Mouse (Mus musculus) T-helper 17 cell (primary cell): ENCODE data around the gene Atp13a3.

Experiments
- in situ Hi-C, 2 experiments: fragments of 300-600 bp; cut with MboI, MseI; formaldehyde crosslinking; loops; 1 replicate in 1 of 2; 2 replicates in 1 of 2; pipeline ENCODE4 v1.15.1; 2025; ENCODE audit warnings: high pct_unique_total_duplicates in 2 of 2

The Atp13a3 gene

DNA sequence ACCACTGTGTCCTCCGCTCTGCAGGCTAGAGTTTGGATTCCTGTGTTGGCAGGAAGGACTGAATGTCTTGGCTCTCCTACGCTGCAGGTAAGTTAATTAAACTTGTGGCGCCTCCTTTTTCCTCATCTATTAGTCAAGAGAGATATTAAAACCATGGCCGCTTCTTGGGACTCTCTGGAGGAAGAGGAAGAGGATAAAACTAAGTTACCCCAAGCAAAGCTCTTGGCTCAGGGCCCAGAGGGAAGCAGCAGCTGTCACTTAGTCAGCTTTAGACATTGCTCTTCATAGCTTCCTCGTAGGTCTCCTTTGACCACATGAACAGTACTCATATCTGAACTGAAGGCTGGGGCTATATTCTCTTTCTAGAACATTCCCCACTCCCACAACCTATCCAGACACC is 10.5 kb upstream of the Atp13a3 start:
- in situ Hi-C loops: no loop called here

DNA sequence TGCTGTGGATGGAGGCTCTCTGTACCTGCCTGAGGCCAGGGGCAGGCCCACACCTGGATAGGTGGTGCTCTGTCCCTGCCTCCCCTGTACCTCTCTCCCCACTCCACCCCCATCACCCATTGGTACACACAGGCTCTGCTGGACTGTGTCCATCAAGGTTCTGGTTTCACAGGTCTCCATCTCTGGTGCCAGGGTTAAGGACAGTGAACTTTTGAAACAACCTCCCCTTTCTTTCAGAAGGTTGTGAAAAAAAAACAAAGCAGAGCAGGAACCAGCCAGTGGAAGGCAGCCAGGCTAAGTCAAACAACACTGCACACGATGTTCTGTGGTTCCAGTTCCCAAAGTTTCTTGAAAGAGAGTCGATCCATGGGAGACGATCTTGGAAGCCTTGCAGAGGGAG is 6.9 kb upstream of the Atp13a3 start:
- in situ Hi-C loops: no loop called here

DNA sequence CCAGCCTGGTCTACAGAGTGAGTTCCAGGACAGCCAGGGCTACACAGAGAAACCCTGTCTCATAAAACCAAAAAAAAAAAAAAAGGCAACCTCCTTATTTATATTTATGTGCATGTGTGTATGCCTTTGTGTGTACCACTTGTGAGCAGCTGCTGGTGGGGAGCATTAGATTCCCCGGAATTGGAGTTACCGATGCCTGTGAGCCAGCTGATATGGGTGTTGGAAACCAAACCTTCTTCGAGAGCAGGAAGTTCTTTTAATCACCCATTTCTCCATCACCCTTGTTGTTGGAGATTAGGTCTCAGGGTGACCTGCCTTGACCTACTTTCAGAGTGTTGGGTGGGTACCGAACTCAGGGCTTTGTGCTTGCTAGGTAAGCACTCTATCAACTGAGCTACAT is 5.1 kb upstream of the Atp13a3 start:
- in situ Hi-C loops: no loop called here

DNA sequence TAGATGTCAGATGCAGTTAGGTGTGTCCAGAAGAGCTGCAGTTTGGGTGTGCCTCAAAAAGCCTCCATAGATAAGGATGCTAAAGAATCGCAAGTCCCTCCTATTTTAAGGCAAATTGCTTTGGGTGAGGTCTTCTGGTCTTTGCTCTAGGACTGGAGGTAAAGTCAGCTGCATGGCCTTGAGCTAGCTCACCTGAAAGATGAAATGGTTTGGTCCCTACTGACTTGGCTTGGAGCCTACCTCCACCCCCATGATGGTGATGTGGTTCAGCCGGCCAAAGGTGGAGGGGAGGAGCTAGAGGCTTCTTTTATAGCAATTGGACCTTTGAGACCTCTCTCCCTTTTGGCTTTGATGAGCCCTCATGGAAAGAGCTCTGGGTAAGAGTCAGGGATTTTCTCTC is 1.7 kb upstream of the Atp13a3 start:
- in situ Hi-C loops: no loop called here

DNA sequence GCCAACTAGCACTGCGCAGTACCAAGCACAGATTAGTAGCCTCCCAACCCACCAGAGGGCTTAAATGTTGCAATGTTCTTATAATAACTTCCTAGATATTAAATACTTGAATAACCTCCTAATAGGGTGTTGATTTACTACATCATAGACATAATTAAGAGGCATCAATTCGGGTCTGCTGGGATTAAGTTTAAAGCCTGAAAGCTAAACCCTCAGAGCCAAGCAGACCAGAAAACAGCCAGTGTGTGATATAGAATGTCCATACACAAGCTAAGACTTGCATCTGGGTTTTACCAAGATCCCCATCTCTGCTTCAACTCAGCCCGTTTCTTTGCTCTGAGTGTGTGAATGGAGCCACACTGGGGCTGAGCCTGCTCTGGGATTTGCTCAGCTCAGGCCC is 2.2 kb downstream of the Atp13a3 start:
- in situ Hi-C loops: no loop called here

DNA sequence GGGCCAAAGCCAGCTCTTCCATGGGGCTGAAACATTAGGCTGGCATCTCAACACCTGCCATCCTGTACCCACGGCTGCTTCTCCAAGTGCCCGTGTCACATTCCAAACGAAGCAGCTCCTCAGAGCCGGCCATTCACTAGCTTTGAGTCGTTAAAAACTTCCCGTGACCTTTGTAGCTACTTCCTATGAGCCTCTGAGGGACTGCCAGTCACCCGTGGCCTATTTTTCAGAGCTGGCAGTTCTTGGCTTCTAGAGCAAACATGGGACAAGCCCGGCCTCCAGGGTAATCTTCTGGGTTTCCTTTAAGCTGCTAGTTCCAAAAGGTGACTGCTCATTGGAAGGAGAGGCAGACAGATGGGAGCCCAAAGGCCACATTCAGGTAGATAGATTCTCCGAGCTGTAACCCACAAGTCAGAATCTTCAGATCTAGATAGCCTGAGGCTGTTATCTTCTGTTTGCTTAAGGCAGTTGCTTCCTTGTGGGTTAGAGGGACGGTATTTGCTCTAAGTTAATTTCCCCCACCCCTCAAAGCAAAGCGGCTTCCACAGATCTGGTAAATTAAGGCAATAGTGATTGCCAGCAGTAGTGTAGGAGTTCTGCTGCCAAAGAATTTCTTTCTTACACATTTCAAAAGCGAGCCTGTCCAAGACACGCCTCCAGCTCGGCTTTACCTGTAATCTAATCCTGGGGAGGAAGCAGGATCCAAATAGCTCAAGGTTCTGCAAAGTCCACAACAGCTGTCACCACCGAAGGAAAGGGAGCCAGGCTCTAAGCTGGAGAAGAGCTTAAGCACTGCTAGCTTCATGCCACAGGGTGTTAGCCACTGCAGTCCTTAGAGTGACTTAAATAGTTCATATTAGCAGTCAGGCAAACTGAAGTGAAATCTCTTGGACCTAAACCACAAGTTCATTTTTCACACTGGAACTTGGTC is 8.4 kb downstream of the Atp13a3 start:
- in situ Hi-C loops: no loop called here

DNA sequence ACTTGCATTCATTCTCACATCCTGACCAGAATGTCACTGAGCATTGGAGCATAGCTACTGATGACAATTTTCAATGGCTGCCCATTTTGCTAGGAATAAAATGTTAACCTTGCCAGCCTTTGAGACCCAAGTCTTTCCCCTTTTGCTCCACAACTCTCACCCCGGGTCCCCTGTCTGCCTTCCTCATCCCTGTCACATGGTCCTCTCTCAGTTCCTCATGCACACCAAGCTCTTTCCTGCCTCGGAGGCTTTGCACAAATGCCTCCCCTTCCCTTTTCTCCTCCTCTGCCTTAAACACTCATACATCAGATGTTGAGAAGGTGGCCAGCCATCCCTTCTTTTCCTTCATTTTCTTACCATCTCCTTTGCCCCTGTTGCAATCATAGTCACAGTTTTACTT is 10.6 kb downstream of the Atp13a3 start:
- in situ Hi-C loops: no loop called here

DNA sequence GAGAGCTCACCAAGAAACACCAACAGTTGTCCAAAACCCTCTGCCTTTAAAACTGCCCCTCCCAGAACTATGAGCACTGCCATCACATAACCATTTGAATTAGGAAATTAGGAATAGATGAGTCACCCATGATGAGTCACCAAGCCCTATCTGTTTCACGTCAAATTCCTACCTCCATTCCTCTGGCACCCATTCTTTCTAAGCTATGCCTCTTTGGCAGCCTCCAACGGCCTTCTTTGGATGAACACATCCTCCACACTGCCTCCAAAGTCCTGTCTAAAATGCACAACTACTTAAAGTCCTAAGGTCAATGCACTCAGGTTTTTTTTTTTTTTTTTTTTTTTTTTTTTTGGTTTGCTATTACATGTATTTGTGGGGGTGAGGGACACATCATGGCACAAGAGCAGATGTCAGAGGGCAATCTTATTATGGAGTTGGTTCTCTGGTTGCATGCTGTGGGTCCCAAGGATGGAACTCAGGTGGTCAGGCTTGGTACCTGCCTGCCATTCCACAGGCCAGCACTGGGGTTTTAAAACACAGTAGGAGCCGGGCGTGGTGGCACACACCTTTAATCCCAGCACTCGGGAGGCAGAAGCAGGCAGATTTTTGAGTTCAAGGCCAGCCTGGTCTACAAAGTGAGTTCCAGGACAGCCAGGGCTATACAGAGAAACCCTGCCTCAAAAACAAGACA is 15.0 kb downstream of the Atp13a3 start:
- in situ Hi-C loops: loop anchor here in 1 of 2 experiments (5.0 kb wide), 1 partner anchor 117 kb away; no protein-coding TSS in a partner anchor

DNA sequence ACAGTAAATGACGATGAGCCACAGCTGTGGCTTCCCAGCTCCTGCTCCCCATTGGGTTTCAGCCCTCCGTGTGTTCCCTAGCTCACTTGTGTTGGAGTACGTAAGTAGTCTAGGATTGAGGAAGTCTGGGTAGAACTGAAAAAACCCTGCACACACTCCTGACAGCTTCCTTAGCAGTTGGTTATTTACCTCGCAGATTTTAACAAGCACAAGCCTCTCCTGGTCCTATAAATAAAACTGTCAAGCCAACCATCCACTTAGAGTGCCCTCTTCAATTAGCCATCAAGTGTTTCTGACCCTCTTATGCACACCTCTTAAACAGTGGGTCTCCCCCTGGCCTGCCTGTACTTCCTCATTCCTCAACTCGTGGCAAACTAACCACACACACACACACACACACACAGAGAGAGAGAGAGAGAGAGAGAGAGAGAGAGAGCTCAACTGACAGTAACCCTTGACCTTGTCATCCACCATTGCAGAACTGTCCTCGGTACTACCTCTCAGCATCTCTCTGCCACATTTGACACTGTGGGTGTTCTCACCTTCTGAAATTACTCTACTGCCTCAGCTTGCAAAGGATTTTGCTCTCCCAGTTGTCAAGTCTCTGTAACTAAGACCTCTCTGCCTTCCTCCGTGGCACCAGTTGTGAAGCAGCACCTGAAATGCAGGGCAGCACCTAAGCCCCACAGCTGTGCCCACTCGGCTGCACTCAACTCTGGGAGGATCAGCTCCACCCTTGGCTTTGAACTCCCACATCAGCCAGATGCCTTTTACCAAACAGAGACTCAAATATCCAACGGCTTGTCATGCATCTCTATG is 15.7 kb downstream of the Atp13a3 start:
- in situ Hi-C loops: loop anchor here in 1 of 2 experiments (5.0 kb wide), 1 partner anchor 117 kb away; no protein-coding TSS in a partner anchor

DNA sequence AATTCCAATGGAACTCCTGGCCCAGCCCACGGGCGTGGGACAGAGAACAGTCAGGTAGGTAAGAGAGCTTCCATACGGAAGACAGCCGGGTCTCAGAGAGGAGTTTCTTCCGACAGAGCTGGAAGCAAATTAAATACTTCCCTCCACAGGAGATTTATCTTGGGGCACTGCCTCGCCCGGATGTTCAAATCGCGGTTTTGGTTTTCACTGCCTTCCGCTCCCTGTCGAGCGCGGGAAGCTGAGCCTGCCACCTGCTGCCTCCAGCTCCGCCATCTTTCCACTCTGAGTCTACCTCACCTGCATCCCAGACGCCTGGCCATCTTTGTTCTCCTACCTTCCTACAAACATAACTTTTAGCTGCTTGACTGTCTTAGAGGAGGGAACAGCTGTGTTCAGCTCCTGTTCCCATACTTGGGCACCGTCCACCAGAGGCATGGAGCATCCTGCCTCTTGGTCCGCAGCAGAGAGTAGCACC is 16.5 kb downstream of the Atp13a3 start:
- in situ Hi-C loops: no loop called here

DNA sequence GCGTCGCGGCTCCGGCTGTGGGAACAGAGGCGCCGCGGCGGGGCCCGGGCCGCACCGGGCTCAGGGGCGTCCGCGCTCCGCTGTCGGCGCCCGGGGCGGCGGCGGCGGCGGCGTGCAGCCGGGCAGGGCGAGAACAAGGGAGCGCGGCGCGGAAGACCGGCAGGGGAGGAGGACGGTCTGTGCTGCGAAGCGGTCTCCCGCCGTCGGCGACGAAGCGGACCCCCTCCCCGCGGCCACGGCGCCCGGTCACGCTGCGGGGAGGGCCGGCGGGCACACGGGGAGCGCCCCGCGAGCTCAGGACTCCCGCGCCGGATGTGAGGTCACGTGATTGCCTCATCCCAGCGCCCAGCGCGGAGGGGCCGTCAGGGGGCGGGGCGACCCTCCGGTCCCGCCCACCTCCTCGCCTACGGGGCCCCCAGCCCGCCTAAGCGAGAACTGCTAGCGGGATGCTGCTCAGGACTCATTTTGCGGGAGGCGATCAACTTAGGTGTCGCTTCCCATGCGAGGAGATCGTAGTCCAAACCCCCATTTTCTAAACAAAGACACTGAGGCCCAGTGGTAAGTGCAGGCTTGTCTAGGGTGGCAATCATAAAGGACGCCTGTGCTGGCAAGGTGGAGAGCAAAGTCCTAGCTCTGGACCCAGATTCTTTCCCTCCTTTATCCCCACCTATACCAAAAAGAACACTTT is 17.1 kb downstream of the Atp13a3 start:
- in situ Hi-C loops: no loop called here

DNA sequence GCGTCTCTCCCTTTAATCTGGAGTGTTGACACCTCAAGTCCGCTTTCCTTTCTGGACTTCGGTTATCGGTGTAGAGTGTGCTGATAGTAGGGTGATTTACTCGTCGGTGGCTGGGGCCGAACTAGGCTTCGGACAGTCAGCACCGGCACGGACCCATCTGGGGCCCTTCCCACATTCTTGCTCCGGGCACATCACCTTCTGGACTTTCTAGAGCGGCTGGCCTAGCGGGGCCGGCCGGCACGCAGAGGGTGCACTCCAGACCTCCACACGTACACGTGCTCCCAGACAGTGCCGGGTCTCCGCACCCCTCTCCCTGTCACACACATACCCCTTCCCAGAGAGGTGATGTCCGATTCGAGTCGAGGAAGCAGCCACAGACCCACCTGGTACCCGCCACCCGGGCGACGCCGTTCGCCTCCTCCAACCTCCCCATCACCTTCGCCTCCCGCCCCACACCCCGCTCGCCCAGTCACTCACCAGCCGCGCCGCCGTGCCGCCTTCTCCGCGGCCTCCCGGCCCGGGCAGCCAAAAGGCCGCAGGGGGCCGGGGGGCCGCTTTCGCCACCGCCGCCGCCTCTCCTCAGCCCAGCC is 17.8 kb downstream of the Atp13a3 start:
- in situ Hi-C loops: no loop called here

DNA sequence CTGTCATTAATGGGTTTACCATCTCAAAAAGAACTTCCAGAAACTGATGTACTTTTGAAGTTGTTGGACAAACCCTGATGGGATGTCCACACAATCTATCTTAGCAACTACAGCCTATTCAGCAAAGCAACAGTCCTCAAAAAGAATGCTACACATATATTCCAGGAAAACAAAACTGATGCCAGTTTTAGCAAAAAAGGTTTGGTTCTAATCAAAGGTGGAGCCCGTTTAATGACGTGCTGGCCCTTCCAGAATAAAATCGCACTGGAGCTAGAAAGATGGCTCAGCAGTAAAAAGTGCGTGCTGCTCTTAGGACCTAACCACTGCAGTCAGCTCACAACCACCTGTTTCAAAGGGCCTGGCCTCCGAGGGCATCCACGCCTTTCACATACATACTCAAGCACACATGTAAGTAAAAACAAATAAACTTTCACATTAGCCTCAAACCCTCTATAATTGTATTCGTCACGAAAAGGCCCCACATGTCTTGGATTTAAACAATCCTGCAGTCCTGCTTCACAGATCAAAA is 18.8 kb downstream of the Atp13a3 start:
- in situ Hi-C loops: no loop called here

DNA sequence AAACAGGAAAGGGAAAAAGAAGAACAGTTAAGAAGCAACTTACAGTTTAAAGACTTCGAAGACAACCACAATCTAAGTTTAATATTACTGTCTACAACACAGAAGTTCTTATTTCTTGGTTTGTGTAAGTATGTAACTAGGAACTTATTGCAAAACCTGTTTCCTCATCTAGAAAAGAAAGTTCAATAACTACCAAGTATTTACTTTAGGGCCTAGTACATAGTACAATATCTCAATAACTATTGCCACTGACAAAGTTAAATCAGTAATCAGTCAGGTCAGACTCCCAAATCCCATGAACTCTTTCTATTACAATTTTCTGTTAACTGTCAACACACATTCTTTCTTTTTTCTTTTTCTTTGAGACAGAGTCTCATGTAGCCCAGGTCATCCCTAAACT is 20.2 kb downstream of the Atp13a3 start:
- in situ Hi-C loops: no loop called here

DNA sequence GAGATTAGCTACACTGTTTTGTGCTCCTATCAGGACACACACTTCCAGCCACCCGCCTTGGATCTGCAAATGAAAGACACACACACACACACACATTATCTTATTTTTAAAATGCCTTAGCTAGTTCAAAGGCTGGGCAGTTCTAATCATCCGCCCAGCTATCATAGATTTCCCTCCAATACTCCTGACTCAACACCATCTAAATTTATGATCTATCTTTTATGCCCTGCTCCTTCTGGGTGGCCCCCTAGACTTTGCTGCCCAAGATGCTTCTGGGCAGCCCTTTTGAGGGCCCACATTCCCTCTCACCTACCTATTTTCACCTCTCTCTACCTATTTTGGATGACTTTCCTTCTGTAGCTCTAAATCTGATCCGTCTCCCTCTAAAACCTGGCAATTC is 29.5 kb downstream of the Atp13a3 start:
- in situ Hi-C loops: no loop called here

DNA sequence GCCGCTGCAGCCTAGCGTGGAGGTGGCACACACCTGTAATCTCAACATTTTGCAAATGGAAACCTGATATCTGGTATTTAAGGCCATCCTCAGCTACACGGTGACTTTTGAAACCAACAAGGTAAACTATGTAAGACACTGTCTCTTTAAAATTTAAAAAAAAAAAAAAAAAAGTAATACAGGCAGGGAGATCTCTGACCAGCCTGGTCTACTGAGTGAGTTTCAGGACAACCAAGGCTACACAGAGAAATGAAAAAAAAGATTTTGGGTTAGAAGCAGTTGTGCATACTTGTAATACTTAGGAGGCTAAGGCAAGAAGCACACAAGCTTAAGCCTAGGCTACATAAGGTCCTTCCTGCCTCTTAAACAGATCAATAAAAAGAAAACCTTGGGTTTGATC is 30.8 kb downstream of the Atp13a3 start:
- in situ Hi-C loops: loop anchor here in 1 of 2 experiments (5.0 kb wide), 1 partner anchor 147 kb away; no protein-coding TSS in a partner anchor

DNA sequence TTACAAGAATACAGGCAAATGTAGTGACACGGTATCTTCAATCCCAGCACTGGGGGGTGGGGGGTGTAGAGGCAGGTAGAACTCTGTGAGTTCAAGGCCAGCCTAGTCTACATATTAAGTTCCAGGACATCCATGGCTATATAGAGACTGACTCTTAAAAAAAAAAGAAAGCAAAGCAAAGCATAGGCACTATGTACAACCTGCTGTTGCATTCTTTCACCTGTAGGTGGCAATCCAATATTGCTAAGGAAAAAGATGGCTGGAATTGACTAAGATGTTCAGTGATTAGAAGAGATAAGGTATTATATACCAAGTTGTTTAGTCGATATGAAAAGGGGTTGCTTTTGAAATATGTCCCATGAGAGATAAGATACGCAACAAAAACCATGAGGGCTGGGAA is 31.5 kb downstream of the Atp13a3 start:
- in situ Hi-C loops: loop anchor here in 1 of 2 experiments (5.0 kb wide), 1 partner anchor 148 kb away; no protein-coding TSS in a partner anchor

DNA sequence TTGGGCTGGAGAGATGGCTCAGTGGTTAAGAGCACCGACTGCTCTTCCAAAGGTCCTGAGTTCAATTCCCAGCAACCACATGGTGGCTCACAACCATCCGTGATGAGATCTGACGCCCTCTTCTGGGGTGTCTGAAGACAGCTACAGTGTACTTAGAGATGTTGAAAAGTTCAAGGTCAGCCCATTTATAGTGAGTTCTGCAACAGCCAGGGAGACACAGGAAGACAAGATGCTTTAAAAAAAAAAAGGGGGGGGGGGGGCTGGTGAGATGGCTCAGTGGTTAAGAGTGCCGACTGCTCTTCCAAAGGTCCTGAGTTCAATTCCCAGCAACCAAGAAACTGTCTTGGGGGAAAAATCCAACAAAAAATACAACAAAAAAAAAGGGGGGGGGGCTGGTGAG is 32.5 kb downstream of the Atp13a3 start:
- in situ Hi-C loops: loop anchor here in 1 of 2 experiments (5.0 kb wide), 1 partner anchor 149 kb away; no protein-coding TSS in a partner anchor

DNA sequence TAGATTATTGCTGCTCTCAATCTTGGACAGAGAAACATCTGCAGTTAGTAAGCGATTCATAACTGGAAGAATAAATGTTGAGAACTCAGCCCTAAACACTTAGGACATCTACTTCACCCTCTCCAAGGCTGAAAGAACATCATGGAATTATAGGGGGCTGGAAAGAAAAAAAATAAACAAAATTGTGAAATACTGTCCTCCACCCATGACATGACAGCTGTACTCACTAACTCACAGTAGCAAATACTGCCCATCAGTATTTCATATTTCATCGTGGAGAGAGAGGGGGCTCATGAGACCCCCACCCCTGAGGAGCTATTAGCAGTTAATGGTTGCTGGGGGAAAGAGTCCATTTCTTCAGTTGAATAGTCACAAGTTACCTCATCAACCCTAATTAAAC is 38.4 kb downstream of the Atp13a3 start:
- in situ Hi-C loops: no loop called here

DNA sequence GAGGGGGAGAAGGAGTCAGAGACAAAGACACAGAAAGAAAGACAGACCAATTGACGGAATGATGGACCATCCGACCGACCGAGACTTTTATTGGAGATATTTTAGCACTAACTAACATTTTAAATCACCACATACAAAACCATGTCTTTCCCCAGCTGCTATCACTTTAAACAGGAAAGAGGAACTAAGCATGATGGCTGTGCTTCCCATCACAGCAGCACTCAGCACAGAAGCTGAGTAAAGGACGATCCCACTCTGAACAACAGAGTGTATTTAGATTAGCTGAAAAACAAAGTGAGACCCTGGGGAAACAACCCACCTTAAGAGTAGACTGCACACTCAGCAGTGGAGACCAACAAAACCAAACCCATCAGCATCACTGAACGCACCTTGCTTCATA is 41.2 kb downstream of the Atp13a3 start:
- in situ Hi-C loops: no loop called here
